Mouse (Mus musculus) cerebellum, adult 2 months (tissue): ENCODE results near the gene Osbpl5.
"Not testable (repeated sequence)": the region's sequence is repeated elsewhere in the genome, so short reads cannot be mapped to it uniquely, and the experiment has no call there.

Source experiments
- CTCF ChIP-seq: fragments of 200-500 bp; IDR thresholded peaks from 2 replicates; pipeline ENCODE4 v1.5.1; 2011; ENCODE audit warnings: low read depth, mild to moderate bottlenecking, control low read depth, low read length, moderate library complexity, borderline replicate concordance; ENCODE audit not compliant: insufficient read depth
- POLR2A ChIP-seq: fragments of 200-500 bp; IDR thresholded peaks from 2 replicates; pipeline ENCODE4 v1.6.1; 2011; ENCODE audit warnings: low read length, control low read depth, borderline replicate concordance; ENCODE audit not compliant: insufficient read depth

- not testable (repeated sequence) for TF ChIP-seq POLR2A, CTCF
Measured at GRCm38 (mm10) chr7:143686191-143686590, 70.6 kb downstream of the Osbpl5 start.
